Mouse (Mus musculus) liver, embryonic 14.5 days (tissue): ENCODE measurements around the gene Arrdc2. TPM values are rescaled to one million over a fixed set of nuclear protein-coding genes. Genes with fewer than 3 reads are reported as not detected.

Source experiments
- ATAC-seq: fragments of 200-750 bp; cut with Nextera tagmentation; 2 replicates; pipeline ENCODE4 v1.8.0; 2017; ENCODE audit warnings: moderate number of reproducible peaks, mild to moderate bottlenecking, moderate library complexity; ENCODE audit not compliant: insufficient read depth
- DNase-seq, 3 experiments: peaks; one replicate each; pipeline ENCODE4 v3.0.0-alpha.2; 2012 to 2013; ENCODE audit warnings: low read depth in 3 of 3, low spot score in 3 of 3
- H3K27ac ChIP-seq: fragments of 300-500 bp; sonication (generic); 2 replicates; pipeline ENCODE4 v1.5.1; 2014; ENCODE audit warnings: moderate library complexity, mild to moderate bottlenecking, control low read depth, inconsistent platforms
- H3K27me3 ChIP-seq: fragments of 300-500 bp; sonication (generic); 2 replicates; pipeline ENCODE4 v1.6.1; 2014; ENCODE audit warnings: mild to moderate bottlenecking, low read length, moderate library complexity; ENCODE audit not compliant: control insufficient read depth, insufficient read depth
- H3K36me3 ChIP-seq: fragments of 300-500 bp; sonication (generic); replicated peaks from 2 replicates; pipeline ENCODE4 v1.6.1; 2014; ENCODE audit warnings: low read depth; ENCODE audit not compliant: control insufficient read depth, insufficient read depth
- H3K4me1 ChIP-seq, 2 experiments: fragments of 200-500 bp in 1 of 2; fragments of 300-500 bp in 1 of 2; sonication (generic) in 1 of 2; replicated peaks; 2 replicates each; pipeline ENCODE4 v1.6.1; 2012 to 2014; ENCODE audit warnings: antibody characterized with exemption in 1 of 2, inconsistent platforms in 1 of 2, low read length in 1 of 2; ENCODE audit not compliant: control insufficient read depth in 2 of 2, insufficient read depth in 2 of 2
- H3K4me2 ChIP-seq: fragments of 300-500 bp; sonication (generic); 2 replicates; pipeline ENCODE4 v1.6.1; 2014; ENCODE audit warnings: low read depth, mild to moderate bottlenecking, control low read depth, moderate library complexity
- H3K4me3 ChIP-seq, 2 experiments: fragments of 200-500 bp in 1 of 2; fragments of 300-500 bp in 1 of 2; sonication (generic) in 1 of 2; 2 replicates each; pipeline ENCODE4 v1.5.1; 2012 to 2014; ENCODE audit warnings: low read depth in 2 of 2, low read length in 2 of 2, mild to moderate bottlenecking in 2 of 2, control low read depth in 1 of 2, inconsistent platforms in 1 of 2, moderate library complexity in 1 of 2; ENCODE audit not compliant: insufficient read depth in 1 of 2
- H3K9ac ChIP-seq: fragments of 300-500 bp; sonication (generic); replicated peaks from 2 replicates; pipeline ENCODE4 v1.6.1; 2014; ENCODE audit warnings: mild to moderate bottlenecking, control low read depth, moderate library complexity
- H3K9me3 ChIP-seq: fragments of 300-500 bp; sonication (generic); 2 replicates; pipeline ENCODE4 v1.6.1; 2016; ENCODE audit warnings: low read length, mixed read lengths; ENCODE audit not compliant: control insufficient read depth
- CTCF ChIP-seq: IDR thresholded peaks from 2 replicates; pipeline ENCODE4 v1.5.1; 2016; ENCODE audit warnings: antibody characterized with exemption, low read depth, control low read depth
- EP300 ChIP-seq: IDR thresholded peaks from 2 replicates; pipeline ENCODE4 v1.6.1; 2016; ENCODE audit warnings: antibody characterized with exemption, low read depth
- WGBS: fragments of 180-500 bp; shearing (Covaris S2); extraction: QIAGEN DNeasy Blood & Tissue Kit; methylation state at CpG from one replicate; pipeline ENCODE4 v1.1.7; 2014; ENCODE audit not compliant: insufficient replicate concordance; 5-methylcytosine and 5-hydroxymethylcytosine counted together
- polyA plus RNA-seq, 2 experiments: library from polyadenylated mRNA; depleted of rRNA in 1 of 2; stranded (reverse) in 1 of 2; unstranded in 1 of 2; fragments of >200 nt; fragmentation: Nextera tagmentation in 1 of 2; extraction: Ambion mirVana in 1 of 2; gene quantifications; 2 replicates each; pipeline versions ENCODE4 v1.2.1 to v1.2.3; 2012 to 2014

Gene Arrdc2
- polyA plus RNA-seq, 2 experiments: 9.5 to 33.9 TPM

- DNase-seq (no peak), ATAC-seq (no peak)
- 2% methylated on average over 24 of the region's 24 CpGs for WGBS
- no peak for TF ChIP-seq CTCF
- no peak for TF ChIP-seq EP300
- Histone ChIP-seq H3K4me2 (peak overlapping the region; percentile 76), H3K9me3 (no peaks in the 10 kb centered on the region), H3K9ac (peak overlapping the region; percentile 69; the same call in 1 of the 2 replicates), H3K36me3 (no peaks in the 10 kb centered on the region), H3K4me3 (peak overlapping the region; percentile 63 to 65), H3K27me3 (peaks cover 41% of the 10 kb centered on the region), H3K4me1 (peaks cover 15 to 18% of the 10 kb centered on the region in 2 experiments), H3K27ac (no peak overlapping the region)
These were observed 25.2 kb upstream of the Arrdc2 start for GRCm38 (mm10) chr8:70864712-70865221.

- Histone ChIP-seq H3K27me3 (peaks cover 41% of the 10 kb centered on the region), H3K4me2 (peak overlapping the region; percentile 76), H3K9ac (no peak overlapping the region), H3K4me1 (peaks cover 13 to 15% of the 10 kb centered on the region in 2 experiments), H3K36me3 (no peaks in the 10 kb centered on the region), H3K4me3 (peak overlapping the region in 1 of 2 experiments; percentile 21; a peak in 1 of 4 replicates), H3K27ac (no peak overlapping the region), H3K9me3 (no peaks in the 10 kb centered on the region)
- DNase-seq: no peak
- TF ChIP-seq EP300 (no peak), CTCF (no peak)
- WGBS: 1% methylated on average over 46 of the region's 46 CpGs
- ATAC-seq: no peak
These were observed 24.6 kb upstream of the Arrdc2 start for GRCm38 (mm10) chr8:70863956-70864711.

- Histone ChIP-seq H3K9me3 (no peaks in the 10 kb centered on the region), H3K36me3 (no peaks in the 10 kb centered on the region), H3K4me2 (peak within 1 kb of the TSS; percentile 76), H3K27ac (no peak within 1 kb of the TSS), H3K4me3 (peak within 1 kb of the TSS in 1 of 2 experiments; percentile 21; a peak in 1 of 4 replicates), H3K27me3 (peaks cover 41% of the 10 kb centered on the region), H3K9ac (no peak within 1 kb of the TSS), H3K4me1 (peaks cover 8 to 12% of the 10 kb centered on the region in 2 experiments; a peak in 3 of 4 replicates)
- TF ChIP-seq EP300: no peak
- TF ChIP-seq CTCF: 0 out of 2 replicates have a peak, but pooled peaks have one; percentile 3
- WGBS: 2% methylated on average over 55 of the region's 55 CpGs
- no peak for DNase-seq
- no peak for ATAC-seq
These were observed 23.5 kb upstream of the Arrdc2 start, which contains the start of gene Kcnn1 for GRCm38 (mm10) chr8:70862824-70863641. TSS of gene Kcnn1 (minus strand) at chr8:70863258.

GRCm38 (mm10) chr8:70857516-70857915, 18.0 kb upstream of the Arrdc2 start:
- peaks cover 14% of the 10 kb centered on the region for H3K27me3 ChIP-seq
- H3K36me3 ChIP-seq: no peaks in the 10 kb centered on the region
- 0 out of 4 replicates have a peak, but pooled peaks cover 0 to 2% of the 10 kb centered on the region in 2 experiments for H3K4me1 ChIP-seq
- DNase-seq (no peak), ATAC-seq (no peak)
- H3K9ac ChIP-seq: no peak overlapping the region; the same call in 1 of the 2 replicates
- no peak overlapping the region for H3K4me2 ChIP-seq
- TF ChIP-seq EP300 (no peak), CTCF (no peak)
- 24% methylated on average over 4 of the region's 4 CpGs for WGBS
- no peaks in the 10 kb centered on the region for H3K9me3 ChIP-seq
- no peak overlapping the region for H3K27ac ChIP-seq
- H3K4me3 ChIP-seq: no peak overlapping the region
